Mouse (Mus musculus) yolk sac, embryonic 10.5 days (tissue): ENCODE measurements around the gene Pou2f1.

Source experiments
- DNase-seq: peaks from one replicate; pipeline ENCODE4 v3.0.0-alpha.2; 2017; ENCODE audit warnings: low spot score

The Pou2f1 gene

DNA sequence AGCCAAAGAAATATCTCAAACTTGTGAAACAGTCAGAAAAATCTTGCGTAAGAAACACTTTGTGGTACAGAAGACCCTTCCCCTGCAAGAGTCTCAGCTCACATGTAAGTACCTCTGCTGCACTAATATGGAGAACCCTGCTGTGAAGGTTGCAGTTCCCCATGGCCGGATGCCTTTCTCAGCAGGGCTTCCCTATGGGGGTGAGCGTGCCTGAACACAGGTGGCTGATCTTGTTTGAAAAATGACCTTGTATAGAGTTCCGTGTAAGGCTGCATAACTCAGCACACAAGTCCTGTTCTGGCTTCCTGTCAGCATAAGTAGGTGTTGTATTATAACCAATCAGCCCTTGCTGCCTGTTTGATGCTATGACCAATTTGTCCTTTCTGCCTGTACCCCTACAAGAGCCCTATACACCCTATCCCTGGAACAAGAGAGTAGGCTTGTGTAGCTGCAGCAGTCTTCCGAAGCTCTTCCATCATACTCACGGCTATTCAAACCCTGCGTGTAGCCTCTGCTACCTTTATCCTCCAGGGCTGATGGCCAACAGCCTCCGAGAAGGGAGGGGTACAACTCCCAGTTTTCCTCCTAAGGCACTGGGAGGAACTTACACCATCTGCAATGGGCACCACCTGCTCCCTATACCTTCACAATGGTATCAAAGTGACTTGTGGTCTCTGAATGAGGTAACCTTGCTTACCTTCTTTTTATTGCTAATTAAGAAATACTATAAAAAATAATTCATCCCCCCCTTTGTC lies 120.2 kb downstream of the Pou2f1 start:
- no peak for DNase-seq

DNA sequence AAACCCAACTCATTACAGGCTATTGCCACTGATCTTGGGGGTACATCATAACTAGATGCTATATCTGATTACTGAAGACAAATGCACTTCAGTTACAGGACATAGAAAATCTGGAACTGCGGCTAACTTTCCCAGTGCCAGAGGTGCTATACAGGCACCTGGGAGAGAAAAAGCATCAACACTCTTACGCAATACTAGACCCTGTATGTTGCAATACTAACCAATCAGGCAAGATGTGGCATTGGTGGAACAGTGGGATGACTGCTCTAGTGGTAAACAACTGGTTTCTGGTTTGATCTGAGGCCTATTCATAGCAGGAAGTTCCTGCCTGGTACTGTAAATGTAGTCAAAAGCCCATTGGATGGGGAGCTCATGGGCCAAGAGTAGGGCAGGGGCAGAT lies 123.7 kb downstream of the Pou2f1 start:
- DNase-seq = no peak

DNA sequence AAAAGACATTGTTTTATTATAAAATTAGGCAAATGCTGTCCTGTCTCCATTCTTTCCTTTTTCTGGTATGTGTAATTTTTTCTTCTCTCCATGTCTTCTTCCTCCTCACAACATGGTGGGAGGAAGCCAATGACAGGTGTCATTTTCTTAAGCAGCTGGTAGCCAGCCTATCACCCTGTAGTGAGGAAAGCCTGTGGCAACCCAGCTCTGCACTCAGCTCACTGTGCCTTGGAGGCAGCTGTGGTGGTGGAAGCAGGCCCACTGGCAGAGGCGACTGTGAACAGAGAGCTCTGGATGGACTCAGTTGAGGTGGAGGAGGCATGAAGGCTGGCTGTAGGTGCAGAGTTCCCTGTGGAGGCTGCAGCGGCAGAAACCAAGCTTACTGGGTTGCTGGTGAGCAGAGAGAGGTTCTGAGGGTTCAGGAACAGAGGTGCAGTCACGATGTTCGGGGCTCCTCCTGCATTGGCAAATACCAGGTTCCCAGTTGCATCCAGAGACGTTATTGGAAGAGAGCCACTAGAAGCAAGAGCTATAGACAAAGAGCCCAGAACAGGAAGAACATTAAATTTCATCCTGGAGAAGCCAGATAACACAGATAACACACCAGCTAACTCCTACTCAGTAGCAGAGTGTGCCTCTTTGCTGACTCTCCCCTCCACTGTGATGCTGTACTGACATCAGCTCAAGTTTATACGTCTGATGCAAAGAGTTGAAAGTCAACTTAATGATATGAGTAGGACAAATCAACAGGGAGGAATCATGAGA lies 126.8 kb downstream of the Pou2f1 start:
- DNase-seq = no peak

DNA sequence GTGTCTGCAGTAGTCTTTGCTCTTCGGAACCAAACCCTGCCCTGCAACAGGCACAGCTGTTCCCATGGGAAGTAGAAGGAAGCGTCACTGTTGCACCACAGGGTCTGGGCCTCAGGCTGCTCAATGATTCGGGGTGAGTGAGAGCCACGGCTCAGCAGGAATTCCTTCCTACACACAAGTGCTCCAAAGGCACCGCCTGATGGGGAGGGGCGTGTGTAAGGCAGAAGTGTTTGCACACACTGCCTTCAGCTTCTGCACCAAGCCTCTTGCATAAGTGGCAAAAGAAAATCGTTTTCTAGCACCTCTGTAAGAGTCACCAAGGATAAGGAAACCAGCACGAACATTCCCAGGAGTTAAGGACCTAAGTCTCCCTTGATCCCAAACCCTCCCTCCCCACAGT lies 127.8 kb downstream of the Pou2f1 start:
- no peak for DNase-seq

DNA sequence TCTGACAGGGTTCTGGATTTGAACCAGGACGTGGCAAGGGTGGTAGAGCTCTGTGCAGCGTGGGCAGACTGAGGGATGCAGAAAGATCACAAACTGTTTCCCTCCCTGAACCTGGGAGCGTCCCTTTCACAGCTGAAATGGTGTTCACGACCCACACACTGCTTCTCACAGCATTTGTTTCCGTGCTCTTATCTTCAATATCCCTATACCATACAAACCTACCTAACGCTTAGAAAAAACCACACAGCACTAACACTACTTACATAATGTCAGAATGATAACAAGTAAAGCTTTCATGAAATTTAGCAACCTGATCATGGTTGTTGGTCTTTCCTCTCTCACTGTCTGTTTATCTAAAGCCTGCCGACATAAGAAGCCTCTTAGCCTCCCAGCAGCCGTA lies 133.8 kb downstream of the Pou2f1 start:
- DNase-seq = no peak

DNA sequence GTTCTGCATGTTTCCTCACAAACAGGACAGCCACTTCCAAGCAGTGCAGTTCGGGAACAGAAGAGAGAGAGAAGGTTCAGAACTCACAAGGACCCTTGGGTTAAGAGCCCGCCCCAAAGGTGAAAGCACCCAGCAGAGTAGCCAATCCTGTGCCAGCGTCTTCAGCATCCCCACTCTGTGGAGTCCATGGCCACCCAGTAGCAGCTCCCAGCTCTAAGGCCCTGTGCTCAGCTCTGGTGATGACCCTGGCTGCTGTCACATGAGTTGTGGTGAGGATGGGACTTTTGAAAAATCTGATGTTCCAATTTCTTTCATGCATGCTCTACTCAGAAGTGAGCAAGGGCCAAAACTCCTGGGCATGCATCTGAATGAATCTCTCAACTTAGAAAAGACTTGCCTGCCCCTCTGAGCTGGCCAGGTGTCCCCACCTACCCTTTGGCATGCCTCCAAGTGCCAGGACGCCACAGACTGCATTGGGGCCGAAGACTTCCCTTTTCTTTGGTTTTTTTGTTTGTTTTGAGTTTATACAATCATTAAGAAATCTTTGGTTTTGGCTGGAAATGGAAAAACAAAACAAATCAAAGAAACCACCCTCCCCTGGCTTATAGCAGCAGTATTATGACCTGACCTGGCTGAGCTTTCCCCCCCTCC lies 135.7 kb downstream of the Pou2f1 start:
- no peak for DNase-seq

DNA sequence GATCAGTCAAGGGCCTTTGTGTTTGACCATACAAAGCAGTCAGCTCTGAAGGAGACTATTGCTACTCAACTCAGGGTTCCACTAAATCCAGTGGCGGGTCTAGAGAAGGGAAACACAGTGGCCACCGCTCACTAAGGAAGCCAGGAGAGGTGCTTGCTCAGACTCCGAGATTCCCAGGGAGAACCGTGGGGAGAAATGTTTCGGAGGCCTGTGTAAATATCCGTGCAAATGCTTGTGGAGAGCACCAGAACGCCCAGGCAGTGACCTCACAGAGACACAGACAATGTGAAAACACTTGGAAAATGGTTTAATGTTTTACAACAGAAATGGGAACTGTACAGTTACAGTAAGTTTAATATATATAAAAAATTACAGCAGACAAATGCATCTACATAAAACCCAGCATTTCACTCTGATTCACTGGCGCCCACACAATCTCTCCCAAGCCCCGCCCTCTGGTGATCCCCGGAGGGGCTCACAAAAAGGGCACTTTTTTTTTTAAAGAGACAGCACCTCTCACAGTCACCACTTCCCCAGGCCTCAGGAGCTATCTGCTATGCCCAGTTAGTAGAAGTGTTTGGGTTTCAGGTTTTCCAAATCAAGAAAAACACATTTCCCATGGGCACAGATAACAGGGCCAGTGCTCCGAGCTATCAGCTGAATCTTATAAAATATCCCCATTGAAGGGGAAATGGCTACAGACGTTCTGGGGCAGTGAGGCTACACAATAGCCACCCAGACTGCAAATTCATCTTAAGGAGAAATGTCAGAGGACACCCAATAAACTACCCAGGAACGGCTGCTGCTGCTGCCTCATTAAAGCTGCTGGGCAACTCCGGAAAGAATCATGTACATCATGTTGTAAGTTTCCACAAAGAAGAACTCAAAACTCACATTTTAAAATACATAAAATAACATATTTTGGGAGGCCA lies 137.3 kb downstream of the Pou2f1 start:
- no peak for DNase-seq

DNA sequence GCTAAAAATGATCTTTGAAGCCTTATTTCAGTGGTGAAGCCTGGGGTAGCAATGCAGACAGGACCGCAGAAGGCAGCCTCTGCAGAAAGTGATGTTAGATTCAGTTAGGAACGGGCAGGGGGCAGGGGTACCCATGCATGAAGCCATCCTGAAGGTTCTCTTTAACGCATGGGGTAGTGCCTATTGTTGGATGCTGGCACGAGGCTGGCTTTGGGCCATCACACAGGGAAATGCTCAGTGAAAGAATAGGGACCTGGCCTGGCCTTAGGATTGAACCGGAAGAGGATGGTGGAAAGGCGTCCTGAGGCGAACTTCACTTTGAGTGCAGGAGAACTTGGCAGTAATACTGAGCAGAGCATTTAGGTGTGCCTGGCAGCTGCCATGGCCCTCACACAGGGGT lies 140.4 kb downstream of the Pou2f1 start:
- DNase-seq = no peak

DNA sequence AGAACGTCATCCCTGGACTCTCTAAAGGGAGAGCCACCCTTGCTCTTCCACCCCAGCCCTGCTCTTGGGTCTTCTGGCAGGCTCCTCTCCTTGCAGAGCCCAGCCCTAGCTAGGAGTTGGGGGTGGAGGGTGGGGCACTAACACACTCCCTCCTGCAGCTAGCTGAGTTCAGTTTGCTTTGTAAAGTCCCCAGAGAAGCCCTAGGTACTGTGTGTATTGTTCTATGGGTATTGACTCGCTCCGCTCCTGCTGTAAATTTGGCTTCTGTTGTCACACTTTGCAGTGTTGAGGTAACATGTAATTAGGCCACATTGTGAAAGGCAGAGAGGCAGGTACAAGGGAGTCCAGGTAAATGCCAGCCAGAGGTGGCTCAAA lies 141.3 kb downstream of the Pou2f1 start:
- DNase-seq = no peak

DNA sequence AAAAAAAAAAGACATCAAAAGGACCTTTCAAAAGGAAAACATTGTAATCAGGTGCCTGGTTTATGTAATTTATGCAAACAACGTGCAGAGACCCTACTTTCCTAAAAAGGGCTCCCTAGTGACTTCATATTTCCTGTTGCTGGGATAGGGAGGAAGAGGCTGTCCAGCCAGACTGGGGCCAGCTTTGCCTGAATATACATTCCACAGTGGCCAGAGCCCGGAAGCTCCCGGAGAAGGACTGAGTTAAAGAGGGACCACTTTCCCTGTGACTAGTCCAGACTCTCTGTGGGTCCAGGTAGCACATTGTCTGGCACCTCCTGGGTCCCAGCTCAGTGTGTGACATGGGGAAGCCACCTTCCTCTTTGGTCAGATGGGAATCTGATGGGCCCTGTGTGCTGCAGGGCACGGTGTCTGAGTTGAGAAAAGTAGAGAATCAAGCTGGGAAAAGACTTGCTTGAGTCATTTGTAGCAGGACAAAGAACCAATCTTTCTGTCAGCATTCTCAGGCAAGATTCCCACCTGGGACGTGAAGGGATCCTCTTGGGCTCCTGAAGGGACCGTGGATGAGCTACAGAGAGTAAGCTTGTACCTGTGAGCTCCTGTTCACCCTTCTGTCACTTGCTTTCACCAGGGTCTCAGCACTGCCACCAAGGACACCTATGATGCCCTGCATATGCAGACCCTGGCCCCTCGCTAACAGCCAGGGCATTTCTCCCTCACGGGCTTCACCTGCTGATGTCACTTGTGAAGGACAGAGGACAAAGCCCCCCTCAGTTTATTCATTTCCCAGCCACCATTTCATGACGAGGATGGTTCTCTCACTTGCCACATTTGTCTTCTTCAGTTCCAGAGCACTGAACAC lies 141.9 kb downstream of the Pou2f1 start:
- no peak for DNase-seq

DNA sequence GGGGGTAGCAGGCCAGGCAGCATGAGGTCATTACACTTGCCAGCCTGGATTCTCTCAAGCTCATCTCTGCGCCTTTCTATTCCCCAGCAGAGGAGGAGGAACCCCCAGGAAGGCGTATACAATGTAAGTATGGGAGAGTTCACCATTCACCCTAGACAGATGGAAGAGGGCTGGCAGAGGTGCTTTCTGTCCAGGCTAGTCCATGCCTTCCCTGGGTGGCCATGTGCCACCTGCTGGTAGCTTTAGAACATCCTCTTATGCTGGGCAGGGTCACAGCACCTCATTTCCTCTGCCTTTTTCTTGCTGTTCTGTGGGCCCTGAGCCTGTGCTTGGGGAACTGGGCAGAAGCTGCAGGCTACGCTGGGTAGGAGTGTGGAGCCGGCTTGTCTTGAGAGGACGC lies 144.1 kb downstream of the Pou2f1 start:
- DNase-seq = no peak

DNA sequence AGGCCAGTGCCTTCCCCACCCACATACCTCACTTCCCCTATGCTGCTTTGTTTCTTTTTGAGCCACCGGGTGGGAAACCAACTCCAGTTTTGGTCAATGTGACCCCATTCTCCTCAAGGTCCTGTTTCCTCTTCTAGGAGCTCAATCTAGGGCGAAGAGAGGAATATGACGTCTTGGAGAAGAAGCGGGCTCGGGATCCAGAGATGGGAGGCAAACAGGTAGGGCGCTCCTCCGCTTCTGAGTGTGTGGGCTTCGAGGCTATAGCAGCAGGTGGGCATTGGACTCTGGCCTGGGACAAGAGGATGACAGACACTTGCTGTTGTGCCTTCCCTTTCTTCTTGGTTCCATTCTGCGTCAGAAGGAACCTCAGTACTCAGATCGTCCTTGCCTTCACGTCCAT lies 145.2 kb downstream of the Pou2f1 start:
- DNase-seq = no peak

DNA sequence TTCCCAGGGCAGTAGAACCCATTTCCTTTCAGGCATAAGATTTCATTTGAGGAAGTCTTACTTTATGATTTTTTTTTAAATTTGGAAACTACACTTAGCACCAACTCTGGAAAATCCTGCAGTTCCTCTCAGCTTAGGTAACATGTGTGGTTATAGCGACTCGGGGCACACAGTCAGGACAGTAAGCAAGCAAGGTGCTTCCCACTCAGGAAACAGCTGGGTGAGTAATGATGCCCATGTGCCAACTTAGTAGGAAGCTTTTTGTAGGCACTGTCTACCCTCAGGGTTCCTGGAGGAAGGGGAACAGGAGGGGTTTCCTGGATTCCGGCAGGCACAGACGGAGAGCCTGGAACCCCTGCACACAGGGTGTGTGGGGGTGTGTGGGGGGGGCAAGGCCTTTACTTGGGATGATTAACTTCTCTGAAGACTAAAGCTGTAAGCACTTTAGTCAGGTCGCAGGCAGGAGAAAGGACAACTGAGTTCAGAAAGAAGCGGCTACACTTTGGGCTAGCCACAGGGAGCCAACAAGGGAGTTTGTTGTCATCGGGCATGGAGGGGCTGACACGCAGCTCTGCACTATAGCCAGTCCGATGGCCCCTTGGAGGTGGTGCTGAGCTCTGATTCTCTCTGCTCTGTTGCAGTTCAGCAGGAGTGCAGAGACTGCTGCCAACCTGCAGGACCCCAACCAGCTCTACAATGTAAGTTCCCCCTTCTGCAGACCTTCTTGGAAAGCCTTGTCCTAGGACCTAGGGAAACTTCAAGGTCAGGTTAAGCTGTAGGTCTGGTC lies 146.5 kb downstream of the Pou2f1 start:
- no peak for DNase-seq

DNA sequence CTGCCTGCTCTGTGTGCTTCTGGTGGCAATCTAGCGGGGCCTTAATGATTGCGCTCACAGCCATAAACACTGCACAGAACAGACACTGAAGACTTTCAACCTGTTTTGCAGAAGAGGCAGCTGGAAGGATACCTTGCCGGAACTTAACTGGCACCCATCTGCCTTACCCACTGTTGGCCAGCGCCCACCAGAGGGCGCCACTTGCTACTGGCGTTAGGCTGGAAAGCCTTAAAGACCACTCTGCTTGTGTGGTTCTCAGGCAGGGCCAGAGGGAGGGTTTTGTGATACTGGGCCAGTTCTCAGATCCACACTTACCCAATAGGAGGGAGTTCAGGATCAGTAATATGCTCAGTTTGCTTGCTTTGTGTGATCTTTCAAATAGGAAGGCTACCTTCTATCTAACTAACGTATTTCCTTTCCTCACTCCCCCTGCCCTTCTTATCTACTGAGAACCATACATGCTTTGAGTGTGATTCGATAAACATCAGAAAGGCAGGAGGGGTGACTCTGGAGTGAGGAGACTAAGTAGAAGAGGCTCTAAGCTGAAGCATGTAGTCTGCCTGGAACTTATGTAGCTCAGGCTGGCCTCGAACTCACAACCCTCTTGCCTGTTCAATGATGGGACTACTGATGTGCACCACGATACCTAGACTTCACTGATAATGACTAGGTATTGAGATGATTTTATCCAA lies 148.6 kb downstream of the Pou2f1 start:
- DNase-seq = peak; percentile 24

DNA sequence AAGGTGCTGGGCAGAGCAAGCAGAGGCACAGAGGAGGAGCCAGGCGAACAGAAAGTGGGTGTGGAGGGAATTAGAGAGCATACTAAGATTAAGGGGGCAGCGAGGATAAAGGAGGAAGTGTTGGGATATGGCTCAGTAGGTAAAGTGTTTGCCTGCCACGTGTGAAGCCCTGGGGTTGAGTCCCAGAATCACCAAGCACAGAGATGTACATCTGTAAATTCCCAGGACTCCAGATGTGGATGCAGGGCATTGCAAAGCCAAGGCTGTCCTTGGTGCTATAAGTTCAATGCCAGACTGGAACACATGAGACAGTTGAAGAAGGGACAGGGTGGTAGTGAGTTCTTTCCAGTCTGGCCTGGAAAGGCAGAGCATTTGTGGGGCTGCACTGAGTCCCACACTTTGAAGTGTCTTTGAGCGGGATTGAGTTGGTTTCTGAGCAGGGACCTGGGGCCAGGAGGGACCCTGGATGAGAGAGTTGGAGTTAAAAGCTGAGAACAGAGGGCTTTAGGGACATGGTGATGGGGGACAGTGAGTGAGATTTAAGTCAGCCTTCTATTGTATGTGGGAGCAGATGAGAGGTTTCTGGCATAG lies 149.3 kb downstream of the Pou2f1 start:
- DNase-seq = no peak

DNA sequence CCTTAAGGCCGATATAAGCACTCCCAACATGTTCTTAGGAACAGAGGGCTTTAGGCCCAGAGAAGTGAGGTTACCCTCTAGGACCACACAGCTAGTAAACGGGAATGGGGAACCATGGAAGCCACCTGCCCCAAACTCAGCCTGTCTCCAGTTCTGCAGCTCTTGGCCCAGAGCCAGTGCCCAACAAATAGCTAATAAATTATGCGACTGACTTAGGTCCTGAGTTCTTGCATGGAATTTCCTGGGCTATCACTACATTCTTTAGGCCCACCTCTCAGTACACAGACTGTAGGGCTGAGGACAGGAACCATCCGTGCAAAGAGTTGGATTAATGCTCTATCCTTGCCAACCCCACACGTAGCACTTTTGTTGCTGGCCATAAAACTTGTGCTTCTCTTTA lies 150.3 kb downstream of the Pou2f1 start:
- DNase-seq = no peak

DNA sequence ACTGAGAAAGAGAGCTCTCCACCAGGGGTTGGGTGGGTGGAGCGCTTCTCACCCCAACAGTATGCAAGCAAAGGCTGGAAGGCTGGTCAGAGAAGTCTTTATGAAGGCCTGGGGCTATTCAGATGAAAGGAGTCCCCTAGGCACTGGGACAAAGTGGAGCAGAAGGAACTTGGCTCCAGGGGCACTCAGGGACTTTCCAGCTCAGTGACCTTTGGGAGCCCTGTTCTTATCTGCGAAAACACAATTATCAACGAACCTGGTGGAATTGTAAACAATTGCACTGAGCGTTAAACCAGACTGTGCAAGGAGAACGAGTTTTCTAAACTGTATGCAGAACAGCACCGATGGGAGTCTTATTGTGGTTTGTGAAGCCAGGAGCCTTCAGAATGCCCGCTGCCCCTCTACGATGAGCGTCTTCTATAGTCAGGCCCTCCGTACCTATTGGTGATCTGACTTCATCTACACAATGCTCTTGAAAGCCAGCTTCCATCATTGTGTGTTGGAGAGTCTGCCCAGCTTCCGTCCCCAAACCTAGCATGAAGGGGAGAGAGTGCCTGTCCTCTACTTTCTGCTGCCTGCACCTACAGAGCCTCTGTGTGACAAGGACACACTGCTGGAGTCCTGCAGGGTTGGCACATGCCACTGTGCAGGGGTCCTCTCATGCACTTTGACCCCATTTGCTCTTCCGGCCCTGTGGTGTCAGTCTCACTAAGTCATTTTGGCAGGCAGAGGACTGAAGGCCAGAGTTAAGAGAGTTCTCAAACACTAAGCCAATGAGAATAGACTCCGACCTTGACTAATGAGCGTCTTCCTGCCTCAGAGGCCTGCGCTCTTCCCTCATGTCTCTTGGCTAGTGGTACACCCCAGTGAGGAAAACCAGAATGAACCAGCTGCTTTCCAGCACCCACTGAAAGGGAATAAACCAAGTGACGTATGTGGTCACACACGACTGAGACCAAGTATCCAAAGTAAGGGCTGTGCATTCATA lies 152.7 kb downstream of the Pou2f1 start:
- peak; percentile 36 for DNase-seq

DNA sequence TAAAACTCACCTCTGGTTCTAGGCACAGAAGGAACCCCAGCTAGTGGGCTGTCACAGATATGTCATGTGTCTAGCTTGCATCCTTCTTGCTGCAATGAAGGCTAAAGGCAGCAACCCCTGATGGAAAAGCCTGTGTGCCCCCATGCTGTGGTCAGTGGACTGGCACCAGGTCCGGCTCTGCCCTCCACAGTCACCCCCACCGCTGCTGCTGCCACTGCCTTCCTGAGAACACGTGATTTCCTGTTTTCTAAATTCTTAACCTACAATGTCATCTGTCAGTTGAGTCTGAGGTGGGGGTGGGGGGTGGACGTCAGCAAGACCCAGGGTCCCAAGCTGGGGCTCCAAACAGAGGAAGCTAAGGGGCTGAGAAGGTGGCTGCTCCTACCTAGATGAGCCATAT lies 153.6 kb downstream of the Pou2f1 start:
- no peak for DNase-seq
